Mouse (Mus musculus) leukemia stem cell, adult 10-12 weeks (primary cell): ENCODE data around the gene Ston2. TPM values are rescaled to one million over a fixed set of nuclear protein-coding genes. Genes with fewer than 3 reads are reported as not detected.

Experiments used
- polyA plus RNA-seq: library from polyadenylated mRNA; stranded (reverse); fragments of >175 nt; gene quantifications from 2 replicates; pipeline ENCODE4 v1.2.3, GENCODE M21; 2012; ENCODE audit warnings: low replicate concordance

Ston2 gene
- 0.44 and 0.91 TPM in 2 replicates for polyA plus RNA-seq

GRCm38 (mm10) chr12:91787959-91788437, at the start of gene Ston2:
Gene Ston2, minus strand, starts transcription at chr12:91788387.

GRCm38 (mm10) chr12:91589847-91590690, 198.1 kb downstream of the Ston2 start, which contains the start of gene Gtf2a1:
Gene Gtf2a1, minus strand, starts transcription at chr12:91590487.

Other genes with a start within 250 kb of the Ston2 start
- 4.1 and 8.3 TPM in 2 replicates for gene Gtf2a1, start 197.9 kb downstream of the Ston2 start, polyA plus RNA-seq
- 47.1 and 58.6 TPM in 2 replicates for gene Sel1l, start 60.8 kb upstream of the Ston2 start, polyA plus RNA-seq